Mouse (Mus musculus) MN1 (cell line): ENCODE measurements around the gene Lats2.

Experiments used
- DNase-seq: peaks from one replicate; pipeline ENCODE4 v3.0.0-alpha.2; 2016; ENCODE audit warnings: low spot score

The Lats2 gene

GRCm38 (mm10) chr14:57737089-57737488 lies 21.1 kb downstream of the Lats2 start:
- no peak for DNase-seq

DNA sequence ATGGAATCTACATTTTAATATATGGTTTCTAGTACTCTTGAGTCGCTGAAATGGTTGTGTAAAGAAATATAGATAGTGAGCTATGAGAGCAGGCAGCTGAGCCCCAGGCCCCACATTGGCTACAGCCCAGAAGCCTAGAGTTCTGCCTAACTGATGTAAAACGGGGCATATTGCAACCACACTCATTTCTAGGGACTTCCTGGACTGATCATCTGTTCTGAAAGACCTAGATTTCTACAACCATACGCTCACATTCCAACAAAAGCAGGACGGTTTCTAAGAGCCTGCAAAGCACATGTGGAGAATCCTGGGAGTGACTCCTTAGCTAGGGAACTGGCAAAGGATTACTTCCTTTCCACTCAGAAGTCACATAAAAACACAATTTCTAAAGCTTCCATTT lies 22.0 kb downstream of the Lats2 start:
- DNase-seq = no peak

DNA sequence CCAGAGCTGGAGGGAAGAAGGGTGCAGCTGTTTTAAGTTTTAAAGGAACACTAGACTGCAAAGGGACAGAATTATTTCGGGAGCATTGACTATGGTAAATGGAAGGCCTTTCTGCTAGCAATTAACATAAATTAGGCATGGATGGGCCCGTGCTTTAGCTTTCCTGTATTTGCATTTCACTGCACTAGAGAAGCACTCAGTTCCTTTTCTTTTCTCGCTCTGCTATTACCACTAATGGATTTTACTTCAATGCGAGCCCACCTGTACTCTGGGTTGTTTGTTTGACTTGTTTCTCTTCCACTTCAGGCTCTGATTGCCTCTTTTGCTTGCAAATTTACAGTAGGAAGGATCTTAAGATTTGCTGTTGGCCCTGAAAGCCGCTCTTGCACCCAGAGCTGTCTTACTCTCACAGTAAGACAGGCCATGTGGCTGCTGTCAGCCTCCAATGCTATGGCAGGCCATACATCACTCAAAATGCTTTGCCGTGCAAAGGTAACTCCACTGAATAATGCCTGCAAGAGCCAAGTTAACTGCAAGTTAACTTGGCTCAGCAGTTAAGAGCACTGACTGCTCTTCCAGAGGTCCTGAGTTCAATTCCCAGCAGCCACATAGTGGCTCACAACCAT lies 25.4 kb downstream of the Lats2 start:
- no peak for DNase-seq

GRCm38 (mm10) chr14:57730527-57730926 lies 27.7 kb downstream of the Lats2 start:
- no peak for DNase-seq

DNA sequence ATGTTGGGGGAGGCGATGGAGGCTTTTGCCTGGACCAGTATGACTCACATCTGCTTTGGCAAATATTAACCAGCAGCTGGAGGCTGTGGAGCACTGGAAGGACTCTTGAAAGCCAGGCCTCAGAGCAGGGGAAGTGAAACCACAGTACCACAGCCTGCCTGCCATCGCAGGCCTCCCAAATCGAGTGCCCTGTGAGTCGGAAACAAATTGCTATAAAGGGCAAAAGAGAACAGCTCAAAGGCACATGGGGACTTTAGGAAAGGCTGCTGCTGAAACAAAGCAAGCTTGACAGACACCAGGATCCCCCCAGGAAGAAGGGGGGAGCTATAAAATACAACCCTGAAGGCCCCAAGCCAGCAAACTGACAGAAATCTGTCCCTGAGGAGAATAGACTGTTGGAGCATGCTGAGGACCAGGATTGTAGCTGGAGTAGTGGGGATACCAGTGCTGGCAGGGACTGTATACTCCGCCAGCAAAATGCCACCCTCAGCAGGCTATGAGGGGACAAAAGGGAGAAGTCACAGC lies 28.2 kb downstream of the Lats2 start:
- peak; percentile 16 for DNase-seq

DNA sequence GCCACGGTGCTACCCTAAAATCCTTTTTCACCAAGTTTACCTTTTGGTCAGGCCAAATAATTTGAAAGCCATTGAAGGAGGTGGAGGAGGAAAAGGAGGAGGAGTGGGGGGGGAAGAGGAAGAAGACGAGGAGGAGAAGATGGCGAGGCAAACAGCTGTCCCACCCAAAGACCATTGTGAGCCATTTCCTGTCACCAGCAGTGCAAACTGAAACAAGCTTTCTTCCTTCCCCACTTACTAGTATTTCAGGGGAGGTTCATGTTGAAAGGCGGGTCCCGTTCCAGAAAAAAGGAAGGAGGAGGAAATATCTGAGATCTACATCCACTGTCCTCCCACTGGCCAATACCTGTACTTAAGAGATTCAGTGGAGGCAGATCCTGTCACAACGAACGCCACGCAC lies 28.8 kb downstream of the Lats2 start:
- no peak for DNase-seq

- DNase-seq = no peak
Measured at GRCm38 (mm10) chr14:57726172-57726571, 32.0 kb downstream of the Lats2 start.

- no peak for DNase-seq
Measured at GRCm38 (mm10) chr14:57724473-57724872, 33.7 kb downstream of the Lats2 start.

- no peak for DNase-seq
Measured at GRCm38 (mm10) chr14:57718245-57718644, 39.9 kb downstream of the Lats2 start.

DNA sequence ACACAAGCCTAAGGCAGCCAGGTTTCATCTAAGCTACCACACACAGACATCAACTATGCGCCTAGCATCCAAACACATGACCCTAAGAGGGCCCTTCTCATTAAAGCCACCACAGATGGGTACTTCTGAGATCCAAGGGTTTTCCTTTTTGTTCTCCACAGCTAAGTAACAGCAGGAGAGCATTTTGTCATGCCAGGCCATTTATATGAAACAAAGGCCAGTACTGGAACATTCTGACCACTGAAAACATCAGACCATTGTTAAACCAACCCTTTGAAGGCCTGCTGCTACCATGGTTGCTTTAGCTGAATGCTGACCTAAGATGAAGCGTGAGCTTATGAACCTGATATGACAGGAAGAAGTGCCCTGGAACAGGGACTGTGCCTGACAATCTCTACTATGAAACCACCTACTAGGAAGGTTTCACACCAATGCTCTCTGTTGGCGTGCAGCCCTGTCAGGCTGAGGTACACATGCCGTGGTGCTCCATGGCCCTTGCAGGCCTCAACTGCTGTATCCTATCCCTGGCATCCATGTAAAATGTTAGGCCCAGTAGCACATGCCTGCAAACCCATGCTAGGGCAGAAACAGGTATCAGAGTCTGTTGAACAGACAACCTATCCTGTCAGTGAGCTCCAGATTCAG lies 41.5 kb downstream of the Lats2 start:
- DNase-seq = no peak

- DNase-seq = no peak
Measured at GRCm38 (mm10) chr14:57712884-57713283, 45.3 kb downstream of the Lats2 start.

- DNase-seq = no peak
Measured at GRCm38 (mm10) chr14:57711059-57711458, 47.1 kb downstream of the Lats2 start.

DNA sequence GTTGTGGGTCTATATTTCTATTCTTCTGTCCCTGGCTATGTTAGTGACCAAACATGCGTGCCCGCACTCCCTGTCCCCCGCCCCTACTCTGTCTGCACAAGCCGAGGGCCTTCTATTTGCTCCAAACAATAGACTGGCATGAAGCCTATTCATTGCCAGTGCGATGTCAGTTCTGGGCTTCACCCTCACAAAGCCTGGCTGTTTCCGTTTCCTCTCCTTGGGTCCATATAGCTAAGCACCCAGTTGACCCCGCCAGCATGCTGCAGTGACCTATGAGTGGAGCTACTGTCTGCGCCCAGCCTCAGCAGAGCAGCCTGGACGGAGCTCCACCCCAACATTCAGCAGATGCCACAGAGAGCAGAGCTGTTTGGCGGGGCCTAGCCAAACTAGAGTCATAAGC lies 49.0 kb downstream of the Lats2 start:
- DNase-seq = no peak

DNA sequence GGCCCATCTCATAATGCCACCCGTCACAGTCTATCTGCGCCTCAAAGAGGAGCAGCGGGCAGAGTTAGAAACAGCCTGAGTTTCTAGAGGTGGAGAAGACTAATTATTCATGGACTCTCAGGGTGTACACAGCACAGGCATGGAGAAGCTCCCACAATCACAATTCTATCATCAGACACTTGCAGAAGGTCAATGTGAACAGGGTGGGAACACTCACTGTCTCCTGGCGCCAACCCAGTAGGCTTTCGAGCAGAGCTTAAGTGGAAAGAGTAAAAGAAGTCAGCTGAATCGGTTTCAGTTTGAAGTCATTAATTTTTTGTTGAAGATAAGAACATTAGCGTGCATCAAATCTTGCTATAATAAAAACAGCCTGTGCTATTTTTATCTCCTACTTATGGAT lies 49.6 kb downstream of the Lats2 start:
- no peak for DNase-seq

DNA sequence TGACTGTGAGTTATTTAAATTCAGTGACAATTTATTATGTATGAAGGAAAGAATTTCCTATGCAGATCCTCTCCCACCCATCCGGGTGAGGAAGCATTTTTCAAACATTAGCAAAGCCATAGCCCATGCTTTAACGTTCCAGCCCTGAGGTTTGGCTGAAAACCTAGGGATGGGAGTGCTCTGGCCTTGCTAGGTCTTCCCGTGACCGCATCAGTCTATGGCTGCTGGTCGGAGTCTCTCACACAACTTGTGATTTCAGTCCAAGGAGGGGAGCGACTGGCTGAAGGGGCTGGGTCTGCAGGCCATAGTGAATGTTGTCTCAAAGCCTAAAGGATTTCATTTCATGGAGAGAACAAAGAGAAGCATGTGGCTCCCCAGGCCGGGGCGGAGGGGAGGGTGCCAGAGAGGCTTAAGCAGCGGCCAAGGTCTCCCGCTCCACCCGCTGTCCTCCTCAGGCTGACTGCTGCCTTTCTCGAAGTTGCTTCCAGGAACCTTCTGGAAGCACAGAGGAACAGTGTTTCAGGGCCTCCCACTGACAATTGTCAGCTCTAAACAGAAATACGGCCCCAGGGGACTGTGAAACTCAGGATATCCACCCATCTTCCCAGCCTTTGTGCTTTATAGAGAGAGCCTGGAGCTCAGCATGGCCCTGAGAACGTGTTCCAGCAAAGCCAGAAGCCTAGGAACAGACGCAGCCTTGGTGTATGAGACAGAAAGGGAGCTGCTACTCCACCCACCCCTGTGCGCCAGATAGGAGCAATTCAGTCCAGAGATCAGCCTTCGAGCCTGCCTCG lies 50.9 kb downstream of the Lats2 start:
- no peak for DNase-seq

DNA sequence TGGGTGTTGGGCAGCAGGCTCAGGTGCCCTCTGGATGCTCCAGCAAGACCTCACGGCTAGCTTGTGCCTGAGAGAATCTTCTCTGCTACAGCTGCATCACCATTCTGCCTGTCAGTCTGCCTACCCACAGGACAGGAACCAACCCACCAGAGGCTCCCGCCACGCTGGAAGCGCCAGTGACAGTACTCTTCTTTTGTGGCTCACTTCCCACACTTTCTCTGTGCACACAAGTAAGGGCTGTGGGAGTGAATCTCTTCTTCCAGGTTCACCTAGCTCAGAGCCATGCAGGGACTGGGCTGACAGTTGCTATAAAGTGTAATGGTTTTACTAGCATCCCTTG lies 51.5 kb downstream of the Lats2 start:
- DNase-seq = no peak

GRCm38 (mm10) chr14:57705759-57706158 lies 52.4 kb downstream of the Lats2 start:
- DNase-seq = no peak

GRCm38 (mm10) chr14:57705075-57705474 lies 53.1 kb downstream of the Lats2 start:
- DNase-seq = no peak

DNA sequence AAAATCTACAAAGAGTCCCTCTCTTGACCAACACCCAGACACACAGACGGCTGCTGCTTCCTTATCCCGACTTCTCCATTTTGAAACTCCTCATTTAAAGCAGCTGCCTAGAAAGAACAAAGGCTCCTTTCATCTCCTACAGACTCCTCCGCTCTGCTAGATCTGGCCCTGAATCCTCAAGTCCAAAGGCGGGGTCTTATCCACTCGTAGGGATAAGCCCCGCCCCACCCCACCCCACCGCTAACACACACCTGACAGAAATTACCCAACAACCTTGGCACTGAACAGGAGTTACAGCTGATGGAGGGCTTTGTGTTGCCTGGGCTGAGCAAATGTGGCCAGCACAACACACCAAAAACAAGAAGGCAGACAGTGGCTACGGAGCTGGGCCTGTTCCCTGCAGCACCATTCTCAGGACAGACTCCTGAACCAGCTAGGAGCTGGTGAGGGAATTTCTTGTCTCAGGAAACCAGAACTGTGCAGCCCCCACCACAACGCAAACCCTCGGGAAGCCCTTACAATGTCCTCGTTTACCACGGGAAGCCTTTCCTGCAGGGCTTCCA lies 56.2 kb downstream of the Lats2 start:
- DNase-seq = no peak

- DNase-seq = no peak
Measured at GRCm38 (mm10) chr14:57699461-57699970, 58.7 kb downstream of the Lats2 start.

DNA sequence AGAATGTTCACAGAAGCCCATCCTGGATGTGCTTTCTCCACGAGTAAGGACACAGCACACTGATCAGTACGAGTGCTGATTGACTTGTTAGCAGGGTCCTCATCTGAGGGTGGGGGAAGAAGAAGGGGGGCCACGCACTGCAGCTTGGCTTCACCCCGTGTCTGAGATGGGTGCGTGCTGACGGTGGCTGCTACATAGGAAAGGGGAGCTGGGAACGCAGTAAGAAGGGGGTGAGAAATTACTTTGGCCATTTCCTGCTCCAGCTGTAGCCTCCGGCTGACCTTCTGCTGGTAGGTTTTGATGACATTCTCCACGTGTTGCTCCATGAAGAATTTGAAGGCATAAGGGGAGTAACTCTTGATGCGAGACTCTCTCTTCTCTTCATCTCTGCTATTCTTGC lies 59.2 kb downstream of the Lats2 start:
- DNase-seq = no peak

DNA sequence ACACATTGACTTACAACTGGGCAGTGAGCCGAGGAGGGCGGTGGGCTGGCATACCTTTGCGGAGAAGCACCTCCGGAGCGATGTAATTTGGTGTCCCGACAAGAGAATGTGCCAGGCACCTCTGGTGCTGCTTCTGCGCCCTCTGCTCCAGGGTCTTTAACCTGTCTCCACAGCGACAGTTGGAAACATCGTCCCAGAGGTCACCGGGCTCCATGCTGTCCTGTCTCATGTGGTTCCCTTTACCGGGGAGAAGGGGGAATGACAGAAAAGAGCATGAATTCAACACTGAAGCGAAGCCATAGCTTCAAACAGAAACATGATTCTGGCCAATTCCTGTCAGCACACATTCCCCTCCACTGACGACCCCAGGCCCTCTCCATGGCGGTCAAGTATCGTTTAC lies 62.1 kb downstream of the Lats2 start:
- no peak for DNase-seq

DNA sequence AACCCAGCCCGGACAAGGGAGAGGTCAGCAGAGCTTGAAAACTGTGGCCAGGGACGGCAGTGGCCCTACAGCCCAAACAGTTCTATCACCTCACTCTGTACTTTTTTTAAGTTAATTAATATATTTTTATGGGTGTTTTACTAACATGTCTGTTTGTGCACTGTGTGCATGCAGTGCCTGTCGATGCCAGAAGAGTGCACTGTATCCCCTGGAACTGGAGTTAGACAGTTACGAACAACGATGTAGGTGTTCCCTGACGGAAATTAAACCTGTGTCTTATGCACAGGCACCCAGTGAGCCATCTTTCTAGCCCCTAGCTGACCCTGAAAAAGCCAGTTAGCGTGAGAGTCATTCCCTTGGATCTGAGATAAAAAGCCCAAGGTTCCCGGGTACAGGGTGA lies 62.6 kb downstream of the Lats2 start:
- DNase-seq = no peak
